Mouse (Mus musculus) MEL (cell line): ENCODE results near the gene Col4a1. TPM values are rescaled to one million over a fixed set of nuclear protein-coding genes. Genes with fewer than 3 reads are reported as not detected.

Experiments
- DNase-seq: peaks from one replicate; pipeline ENCODE4 v3.0.0; 2011; ENCODE audit warnings: low read depth, low spot score
- H3K27ac ChIP-seq: 2 replicates; pipeline ENCODE4 v1.5.1; 2012; ENCODE audit warnings: low read depth, mild to moderate bottlenecking, control low read depth, low read length, moderate library complexity; ENCODE audit not compliant: control insufficient read depth
- H3K27me3 ChIP-seq, 2 experiments: fragments of 150-350 bp in 1 of 2; sonication (generic) in 1 of 2; 2 replicates each; pipeline ENCODE4 v1.6.1; 2012; ENCODE audit warnings: low read length in 2 of 2, mild to moderate bottlenecking in 2 of 2, improper control_type of control experiment in 1 of 2, moderate library complexity in 1 of 2; ENCODE audit not compliant: insufficient read depth in 2 of 2, control insufficient read depth in 1 of 2
- H3K36me3 ChIP-seq, 2 experiments: 2 replicates each; pipeline ENCODE4 v1.6.1; 2012 to 2014; ENCODE audit warnings: low read length in 2 of 2, improper control_type of control experiment in 1 of 2, inconsistent platforms in 1 of 2, mild to moderate bottlenecking in 1 of 2; ENCODE audit not compliant: insufficient read depth in 2 of 2, control insufficient read depth in 1 of 2
- H3K4me1 ChIP-seq, 2 experiments: fragments of 150-350 bp in 1 of 2; sonication (generic) in 1 of 2; 2 replicates each; pipeline ENCODE4 v1.6.1; 2012; ENCODE audit warnings: low read length in 2 of 2, improper control_type of control experiment in 1 of 2, mild to moderate bottlenecking in 1 of 2; ENCODE audit not compliant: insufficient read depth in 2 of 2, control insufficient read depth in 1 of 2
- H3K4me3 ChIP-seq, 2 experiments: fragments of 150-350 bp in 1 of 2; sonication (generic) in 1 of 2; 2 replicates each; pipeline ENCODE4 v1.5.1; 2012; ENCODE audit warnings: low read depth in 2 of 2, low read length in 2 of 2, mild to moderate bottlenecking in 2 of 2, moderate library complexity in 2 of 2, control low read depth in 1 of 2, improper control_type of control experiment in 1 of 2; ENCODE audit not compliant: control insufficient read depth in 1 of 2, insufficient read depth in 1 of 2
- H3K79me2 ChIP-seq: 2 replicates; pipeline ENCODE4 v1.6.1; 2012; ENCODE audit warnings: mild to moderate bottlenecking, low read length, moderate library complexity; ENCODE audit not compliant: control insufficient read depth, poor library complexity, insufficient read depth
- H3K9ac ChIP-seq: 2 replicates; pipeline ENCODE4 v1.6.1; 2012; ENCODE audit warnings: low read depth, mild to moderate bottlenecking, control low read depth, low read length, moderate library complexity; ENCODE audit not compliant: control insufficient read depth, poor library complexity, severe bottlenecking
- H3K9me3 ChIP-seq: fragments of 150-350 bp; sonication (generic); replicated peaks from 2 replicates; pipeline ENCODE4 v1.6.1; 2012; ENCODE audit warnings: mild to moderate bottlenecking, low read length, improper control_type of control experiment, moderate library complexity; ENCODE audit not compliant: insufficient read depth
- CHD1 ChIP-seq: IDR thresholded peaks from 2 replicates; pipeline ENCODE4 v1.6.1; 2012; ENCODE audit warnings: low read depth, mild to moderate bottlenecking, inconsistent platforms, low read length, improper control_type of control experiment
- CHD2 ChIP-seq: IDR thresholded peaks from 2 replicates; pipeline ENCODE4 v1.6.1; 2011; ENCODE audit warnings: low read length, improper control_type of control experiment
- HCFC1 ChIP-seq: IDR thresholded peaks from 2 replicates; pipeline ENCODE4 v1.6.1; 2012; ENCODE audit warnings: low read depth, mild to moderate bottlenecking, inconsistent platforms, low read length, improper control_type of control experiment, moderate library complexity
- MAZ ChIP-seq: IDR thresholded peaks from 2 replicates; pipeline ENCODE4 v1.6.1; 2012; ENCODE audit warnings: low read depth, mild to moderate bottlenecking, inconsistent platforms, low read length, improper control_type of control experiment
- MEF2A ChIP-seq: IDR thresholded peaks from 2 replicates; pipeline ENCODE4 v1.6.1; 2014; ENCODE audit warnings: low read depth, mild to moderate bottlenecking, inconsistent platforms, low read length, improper control_type of control experiment; ENCODE audit not compliant: poor library complexity, insufficient replicate concordance, severe bottlenecking; ENCODE audit errors: extremely low read depth
- MXI1 ChIP-seq: IDR thresholded peaks from 2 replicates; pipeline ENCODE4 v1.6.1; 2011; ENCODE audit warnings: mild to moderate bottlenecking, low read depth, low read length, improper control_type of control experiment
- MYB ChIP-seq: IDR thresholded peaks from 2 replicates; pipeline ENCODE4 v1.6.1; 2011; ENCODE audit warnings: mild to moderate bottlenecking, low read depth, low read length, improper control_type of control experiment
- MYC ChIP-seq: IDR thresholded peaks from 2 replicates; pipeline ENCODE4 v1.6.1; 2011; ENCODE audit warnings: low read depth, mild to moderate bottlenecking, low read length, improper control_type of control experiment, moderate library complexity
- NELFE ChIP-seq: IDR thresholded peaks from 2 replicates; pipeline ENCODE4 v1.6.1; 2011; ENCODE audit warnings: low read depth, low read length, improper control_type of control experiment
- NRF1 ChIP-seq: IDR thresholded peaks from 2 replicates; pipeline ENCODE4 v1.6.1; 2014; ENCODE audit warnings: low read depth, mild to moderate bottlenecking, inconsistent platforms, low read length, improper control_type of control experiment, moderate library complexity; ENCODE audit not compliant: poor library complexity, insufficient read depth, severe bottlenecking
- POLR2AphosphoS5 ChIP-seq: IDR thresholded peaks from 2 replicates; pipeline ENCODE4 v1.6.1; 2012; ENCODE audit warnings: low read depth, borderline replicate concordance, mild to moderate bottlenecking, inconsistent platforms, low read length, moderate library complexity, mixed read lengths
- RCOR1 ChIP-seq: IDR thresholded peaks from 2 replicates; pipeline ENCODE4 v1.6.1; 2012; ENCODE audit warnings: low read depth, mild to moderate bottlenecking, inconsistent platforms, low read length, improper control_type of control experiment
- SMC3 ChIP-seq: IDR thresholded peaks from 2 replicates; pipeline ENCODE4 v1.6.1; 2011; ENCODE audit warnings: low read depth, low read length, improper control_type of control experiment
- USF2 ChIP-seq, 2 experiments: IDR thresholded peaks; 2 replicates each; pipeline ENCODE4 v1.6.1; 2011 to 2012; ENCODE audit warnings: improper control_type of control experiment in 2 of 2, low read length in 2 of 2, borderline replicate concordance in 1 of 2, inconsistent platforms in 1 of 2, low read depth in 1 of 2, mild to moderate bottlenecking in 1 of 2; ENCODE audit not compliant: insufficient read depth in 1 of 2
- ZC3H11A ChIP-seq: IDR thresholded peaks from 2 replicates; pipeline ENCODE4 v1.6.1; 2012; ENCODE audit warnings: low read depth, mild to moderate bottlenecking, inconsistent platforms, low read length, improper control_type of control experiment
- ZKSCAN1 ChIP-seq: IDR thresholded peaks from 2 replicates; pipeline ENCODE4 v1.6.1; 2012; ENCODE audit warnings: low read depth, mild to moderate bottlenecking, inconsistent platforms, low read length, improper control_type of control experiment, moderate library complexity
- ZMIZ1 ChIP-seq: IDR thresholded peaks from 2 replicates; pipeline ENCODE4 v1.6.1; 2012; ENCODE audit warnings: low read depth, mild to moderate bottlenecking, inconsistent platforms, low read length, improper control_type of control experiment, moderate library complexity
- polyA plus RNA-seq, 2 experiments: library from polyadenylated mRNA; stranded (reverse) in 1 of 2; unstranded in 1 of 2; fragments of >175 nt in 1 of 2; fragments of >200 nt in 1 of 2; gene quantifications; 2 replicates each; pipeline versions ENCODE4 v1.2.1 to v1.2.4; 2012; ENCODE audit warnings: low replicate concordance in 2 of 2, low read depth in 1 of 2; ENCODE audit not compliant: insufficient read length in 2 of 2, insufficient read depth in 1 of 2, missing spikeins in 1 of 2
- total RNA-seq: library from RNA; depleted of rRNA; stranded (reverse); fragments of 300-350 nt; gene quantifications from 2 replicates; pipeline ENCODE4 v1.2.3, GENCODE M21; 2012

The Col4a1 gene
- total and polyA plus RNA-seq, 3 experiments = 0.31 TPM; not detected in 2

GRCm38 (mm10) chr8:11356776-11357175 is 44.1 kb upstream of the Col4a1 start:
- H3K9ac ChIP-seq = no peak overlapping the region
- DNase-seq = peak; percentile 5
- H3K36me3 ChIP-seq = no peaks in the 10 kb centered on the region
- no peaks in the 10 kb centered on the region for H3K27me3 ChIP-seq
- H3K9me3 ChIP-seq = no peaks in the 10 kb centered on the region
- H3K4me3 ChIP-seq = no peak overlapping the region
- TF ChIP-seq ZMIZ1 (no peak), CHD2 (no peak), MYC (no peak), MEF2A (no peak), SMC3 (no peak), POLR2AphosphoS5 (no peak), USF2 (IDR thresholded peaks at IDR 0.05; ENCODE audit: borderline replicate concordance in 1 of 2, insufficient read depth in 1 of 2, low read depth in 1 of 2, low read length in 2 of 2) (no peak), ZC3H11A (no peak), CHD1 (no peak), MXI1 (no peak)
- H3K27ac ChIP-seq = no peak overlapping the region
- no peaks in the 10 kb centered on the region for H3K4me1 ChIP-seq
- H3K79me2 ChIP-seq = no peaks in the 10 kb centered on the region

DNA sequence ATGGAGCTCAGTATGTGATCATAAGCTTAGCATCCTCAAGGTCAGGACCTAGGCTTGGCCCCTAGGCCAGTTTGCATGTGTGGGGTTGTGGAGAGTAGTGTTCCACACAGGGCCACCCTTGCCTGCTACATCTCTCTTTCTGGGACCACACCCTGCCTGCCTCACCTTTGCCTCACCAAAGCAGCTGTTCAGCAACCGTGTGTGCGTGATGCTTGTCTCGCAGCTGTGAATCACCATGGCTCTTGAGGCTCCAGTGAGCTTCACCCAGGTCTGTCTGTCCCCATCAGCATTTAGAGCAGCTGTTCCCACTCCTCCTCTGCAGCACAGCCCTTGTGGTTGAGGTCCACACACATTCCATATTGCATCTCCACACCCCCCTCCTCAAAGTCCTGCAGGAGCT is 43.3 kb upstream of the Col4a1 start:
- Histone ChIP-seq H3K9ac (no peak overlapping the region), H3K79me2 (no peaks in the 10 kb centered on the region), H3K36me3 (no peaks in the 10 kb centered on the region), H3K9me3 (no peaks in the 10 kb centered on the region), H3K27ac (no peak overlapping the region), H3K27me3 (no peaks in the 10 kb centered on the region), H3K4me3 (no peak overlapping the region), H3K4me1 (no peaks in the 10 kb centered on the region)
- DNase-seq = no peak
- TF ChIP-seq MYB (no peak), MXI1 (no peak), CHD1 (no peak), CHD2 (no peak), USF2 (IDR thresholded peaks at IDR 0.05; ENCODE audit: borderline replicate concordance in 1 of 2, insufficient read depth in 1 of 2, low read depth in 1 of 2, low read length in 2 of 2) (no peak), RCOR1 (no peak), HCFC1 (no peak), ZKSCAN1 (no peak), MAZ (no peak), NRF1 (no peak), NELFE (no peak)
